Mouse (Mus musculus) ES-E14 (cell line): Measurements from ENCODE around the gene Gm44502.

Experiments used
- CHD2 ChIP-seq: IDR thresholded peaks from 2 replicates; pipeline ENCODE4 v1.6.1; 2014; ENCODE audit warnings: mild to moderate bottlenecking, low read depth, low read length, inconsistent platforms
- HCFC1 ChIP-seq: IDR thresholded peaks from 2 replicates; pipeline ENCODE4 v1.6.1; 2012; ENCODE audit warnings: low read length, inconsistent platforms, borderline replicate concordance; ENCODE audit not compliant: insufficient read depth
- MAFK ChIP-seq: IDR thresholded peaks from 2 replicates; pipeline ENCODE4 v1.6.1; 2014; ENCODE audit warnings: mild to moderate bottlenecking, low read depth, low read length, inconsistent platforms; ENCODE audit not compliant: insufficient read depth
- ZC3H11A ChIP-seq: IDR thresholded peaks from 2 replicates; pipeline ENCODE4 v1.6.1; 2012; ENCODE audit warnings: low read depth, mild to moderate bottlenecking, inconsistent platforms, low read length, borderline replicate concordance
- ZNF384 ChIP-seq: IDR thresholded peaks from 2 replicates; pipeline ENCODE4 v1.6.1; 2012; ENCODE audit warnings: low read depth, low read length, inconsistent platforms

- TF ChIP-seq ZNF384: no peak
- TF ChIP-seq MAFK: no peak
- no peak for TF ChIP-seq CHD2
- no peak for TF ChIP-seq HCFC1
- no peak for TF ChIP-seq ZC3H11A
Measured at GRCm38 (mm10) chr15:89477091-89477491, 47.6 kb upstream of the Gm44502 start, which contains the start of gene Arsa.
